Mouse (Mus musculus) megakaryocyte, embryonic 14.5 days (primary cell): ENCODE measurements around the gene Exoc3l. TPM values are rescaled to one million over a fixed set of nuclear protein-coding genes. Genes with fewer than 3 reads are reported as not detected.
A peak's percentile ranks its signal among the peaks of the same experiment; 100 is the strongest.

ENCODE experiments used
- H3K27me3 ChIP-seq: replicated peaks from 2 replicates; pipeline ENCODE3; 2012; ENCODE audit warnings: inconsistent platforms
- H3K36me3 ChIP-seq: replicated peaks from 2 replicates; pipeline ENCODE3; 2012; ENCODE audit warnings: low read length, inconsistent platforms, mixed read lengths
- H3K4me1 ChIP-seq: 2 replicates; pipeline ENCODE4 v1.6.1; 2012; ENCODE audit warnings: inconsistent platforms
- H3K4me3 ChIP-seq: replicated peaks from 2 replicates; pipeline ENCODE3; 2012; ENCODE audit warnings: moderate library complexity, mild to moderate bottlenecking, inconsistent platforms
- H3K9me3 ChIP-seq: 2 replicates; pipeline ENCODE4 v1.6.1; 2012; ENCODE audit warnings: inconsistent platforms
- FLI1 ChIP-seq: IDR thresholded peaks from 2 replicates; pipeline ENCODE4 v1.6.1; 2012; ENCODE audit warnings: low read length, inconsistent platforms, mixed read lengths
- GATA1 ChIP-seq: IDR thresholded peaks from 3 replicates; pipeline ENCODE4 v1.6.1; 2012; ENCODE audit warnings: mixed read lengths, low read length, inconsistent platforms, borderline replicate concordance
- polyA plus RNA-seq: library from polyadenylated mRNA; stranded (reverse); fragments of >175 nt; gene quantifications from 2 replicates; pipeline ENCODE4 v1.2.3, GENCODE M21; 2012; ENCODE audit warnings: low replicate concordance; ENCODE audit not compliant: insufficient read depth

Gene Exoc3l
- polyA plus RNA-seq, 1 experiment: 76.3 TPM

- Histone ChIP-seq H3K9me3 (peaks cover 14% of the 10 kb centered on the region), H3K27me3 (peaks cover 54% of the 10 kb centered on the region), H3K4me1 (peaks cover 55% of the 10 kb centered on the region), H3K36me3 (peaks cover 32% of the 10 kb centered on the region), H3K4me3 (peak overlapping the region; percentile 16)
- TF ChIP-seq GATA1 (no peak), FLI1 (no peak)
Observed at GRCm38 (mm10) chr8:105268342-105269074, 27.4 kb downstream of the Exoc3l start.

- Histone ChIP-seq H3K27me3 (peaks cover 39% of the 10 kb centered on the region), H3K9me3 (peaks cover 16% of the 10 kb centered on the region)
Observed at GRCm38 (mm10) chr8:105266775-105267174, 29.1 kb downstream of the Exoc3l start.

GRCm38 (mm10) chr8:105265128-105265527 lies 30.8 kb downstream of the Exoc3l start:
- peak overlapping the region; percentile 98 for H3K4me3 ChIP-seq
- TF ChIP-seq GATA1 (no peak), FLI1 (no peak)
- peaks cover 67% of the 10 kb centered on the region for H3K4me1 ChIP-seq

More at GRCm38 (mm10) chr8:105266775-105267174, 29.1 kb downstream of the Exoc3l start:
- Histone ChIP-seq H3K4me3 (no peak overlapping the region), H3K36me3 (peaks cover 36% of the 10 kb centered on the region), H3K4me1 (peaks cover 60% of the 10 kb centered on the region)
- TF ChIP-seq FLI1 (no peak), GATA1 (no peak)

GRCm38 (mm10) chr8:105264024-105264982 lies 31.6 kb downstream of the Exoc3l start, which contains the start of the genes Tradd and Fbxl8:
Tradd (minus strand) TSS chr8:105264609.
Fbxl8 (plus strand) TSS chr8:105264648.
- H3K9me3 ChIP-seq: peaks cover 20% of the 10 kb centered on the region
- H3K36me3 ChIP-seq: peaks cover 55% of the 10 kb centered on the region
- H3K4me1 ChIP-seq: peaks cover 67% of the 10 kb centered on the region
- TF ChIP-seq GATA1 (no peak), FLI1 (no peak)
- peak within 1 kb of the TSS; percentile 98 for H3K4me3 ChIP-seq
- H3K27me3 ChIP-seq: peaks cover 14% of the 10 kb centered on the region

More at GRCm38 (mm10) chr8:105265128-105265527, 30.8 kb downstream of the Exoc3l start:
- Histone ChIP-seq H3K36me3 (peaks cover 49% of the 10 kb centered on the region), H3K27me3 (peaks cover 22% of the 10 kb centered on the region), H3K9me3 (peaks cover 20% of the 10 kb centered on the region)

GRCm38 (mm10) chr8:105263244-105263912 lies 32.5 kb downstream of the Exoc3l start:
- H3K4me1 ChIP-seq: peaks cover 62% of the 10 kb centered on the region
- H3K36me3 ChIP-seq: peaks cover 57% of the 10 kb centered on the region
- H3K27me3 ChIP-seq: peaks cover 5% of the 10 kb centered on the region

GRCm38 (mm10) chr8:105261326-105261980 lies 34.4 kb downstream of the Exoc3l start:
- peaks cover 53% of the 10 kb centered on the region for H3K4me1 ChIP-seq
- peaks cover 9% of the 10 kb centered on the region; the same call in 1 of the 2 replicates for H3K9me3 ChIP-seq
- TF ChIP-seq FLI1 (no peak), GATA1 (no peak)
- H3K4me3 ChIP-seq: peak overlapping the region; percentile 73
- H3K36me3 ChIP-seq: peaks cover 49% of the 10 kb centered on the region
- H3K27me3 ChIP-seq: no peaks in the 10 kb centered on the region

More at GRCm38 (mm10) chr8:105263244-105263912, 32.5 kb downstream of the Exoc3l start:
- TF ChIP-seq FLI1 (no peak), GATA1 (no peak)
- Histone ChIP-seq H3K9me3 (peaks cover 13% of the 10 kb centered on the region), H3K4me3 (peak overlapping the region; percentile 98)

- TF ChIP-seq FLI1: no peak
- no peak overlapping the region for H3K4me3 ChIP-seq
- peaks cover 44% of the 10 kb centered on the region for H3K36me3 ChIP-seq
- peaks cover 2% of the 10 kb centered on the region for H3K27me3 ChIP-seq
- peaks cover 52% of the 10 kb centered on the region for H3K4me1 ChIP-seq
- peaks cover 5% of the 10 kb centered on the region; the same call in 1 of the 2 replicates for H3K9me3 ChIP-seq
Observed at GRCm38 (mm10) chr8:105260371-105261099, 35.4 kb downstream of the Exoc3l start.

- H3K27me3 ChIP-seq: peaks cover 4% of the 10 kb centered on the region
- H3K36me3 ChIP-seq: peaks cover 44% of the 10 kb centered on the region
- H3K4me3 ChIP-seq: peak overlapping the region; percentile 88
- peaks cover 5% of the 10 kb centered on the region; the same call in 1 of the 2 replicates for H3K9me3 ChIP-seq
- peaks cover 52% of the 10 kb centered on the region for H3K4me1 ChIP-seq
- TF ChIP-seq FLI1: no peak
- no peak for TF ChIP-seq GATA1
Observed at GRCm38 (mm10) chr8:105259721-105260320, 36.1 kb downstream of the Exoc3l start.
